Mouse (Mus musculus) forebrain, embryonic 11.5 days (tissue): ENCODE results near the gene Gldc. TPM values are rescaled to one million over a fixed set of nuclear protein-coding genes. Genes with fewer than 3 reads are reported as not detected.

ENCODE experiments used
- ATAC-seq: fragments of 200-750 bp; cut with Nextera tagmentation; replicated peaks from 2 replicates; pipeline ENCODE4 v1.8.0; 2017; ENCODE audit warnings: moderate TSS enrichment; ENCODE audit not compliant: low FRiP score
- DNase-seq: peaks from one replicate; pipeline ENCODE4 v3.0.0-alpha.2; 2017; ENCODE audit warnings: low spot score
- H3K27ac ChIP-seq: fragments of 300-500 bp; sonication (generic); 2 replicates; pipeline ENCODE4 v1.5.1; 2014; ENCODE audit warnings: low read depth, low read length
- H3K27me3 ChIP-seq: fragments of 300-500 bp; sonication (generic); 2 replicates; pipeline ENCODE4 v1.6.1; 2014; ENCODE audit warnings: mild to moderate bottlenecking, low read length, mixed read lengths; ENCODE audit not compliant: control insufficient read depth, insufficient read depth
- H3K36me3 ChIP-seq: fragments of 300-500 bp; sonication (generic); 2 replicates; pipeline ENCODE4 v1.6.1; 2014; ENCODE audit warnings: mild to moderate bottlenecking, low read length, moderate library complexity, mixed read lengths; ENCODE audit not compliant: control insufficient read depth, insufficient read depth
- H3K4me1 ChIP-seq: fragments of 300-500 bp; sonication (generic); replicated peaks from 2 replicates; pipeline ENCODE4 v1.6.1; 2014; ENCODE audit warnings: low read length, mixed read lengths; ENCODE audit not compliant: control insufficient read depth, insufficient read depth
- H3K4me2 ChIP-seq: fragments of 300-500 bp; sonication (generic); 2 replicates; pipeline ENCODE4 v1.6.1; 2014; ENCODE audit warnings: low read depth, mild to moderate bottlenecking, low read length, moderate library complexity, mixed read lengths; ENCODE audit not compliant: severe bottlenecking
- H3K4me3 ChIP-seq: fragments of 300-500 bp; sonication (generic); 2 replicates; pipeline ENCODE4 v1.5.1; 2014; ENCODE audit warnings: low read depth, low read length
- H3K9ac ChIP-seq: fragments of 300-500 bp; sonication (generic); 2 replicates; pipeline ENCODE4 v1.6.1; 2014; ENCODE audit warnings: low read length
- H3K9me3 ChIP-seq: fragments of 300-500 bp; sonication (generic); 2 replicates; pipeline ENCODE4 v1.6.1; 2016; ENCODE audit warnings: low read length, mixed read lengths; ENCODE audit not compliant: control insufficient read depth
- WGBS: fragments of 180-500 bp; shearing (Covaris S2); extraction: QIAGEN DNeasy Blood & Tissue Kit; methylation state at CpG from one replicate; pipeline ENCODE4 v1.1.7; 2014; 5-methylcytosine and 5-hydroxymethylcytosine counted together
- polyA plus RNA-seq: library from polyadenylated mRNA; unstranded; fragments of >200 nt; fragmentation: Nextera tagmentation; extraction: Ambion mirVana; gene quantifications from 2 replicates; pipeline ENCODE4 v1.2.1, GENCODE M21; 2014

Gene Gldc
- polyA plus RNA-seq, 1 experiment from 2014 or later, result 50.8 TPM

GRCm38 (mm10) chr19:30170319-30170718, 4.9 kb downstream of the Gldc start:
- H3K27ac ChIP-seq, result no peak overlapping the region
- no peaks in the 10 kb centered on the region for H3K9me3 ChIP-seq
- ATAC-seq (no peak), DNase-seq (no peak)
- H3K27me3 ChIP-seq, result no peaks in the 10 kb centered on the region
- no peak overlapping the region for H3K9ac ChIP-seq
- WGBS, result 91% methylated on average over 6 of the region's 6 CpGs
- H3K4me1 ChIP-seq, result no peaks in the 10 kb centered on the region; the same call in 1 of the 2 replicates
- H3K4me2 ChIP-seq, result no peak overlapping the region
- no peaks in the 10 kb centered on the region; the same call in 1 of the 2 replicates for H3K36me3 ChIP-seq
- no peak overlapping the region for H3K4me3 ChIP-seq

GRCm38 (mm10) chr19:30166801-30167505, 8.3 kb downstream of the Gldc start:
- WGBS, result 90% methylated on average over 20 of the region's 20 CpGs
- Histone ChIP-seq H3K27me3 (no peaks in the 10 kb centered on the region), H3K4me3 (no peak overlapping the region), H3K4me1 (no peaks in the 10 kb centered on the region), H3K36me3 (no peaks in the 10 kb centered on the region; the same call in 1 of the 2 replicates), H3K9ac (no peak overlapping the region), H3K9me3 (no peaks in the 10 kb centered on the region), H3K4me2 (no peak overlapping the region), H3K27ac (no peak overlapping the region)
- DNase-seq (no peak), ATAC-seq (no peak)

GRCm38 (mm10) chr19:30164228-30164627, 11.0 kb downstream of the Gldc start:
- Histone ChIP-seq H3K36me3 (no peaks in the 10 kb centered on the region; the same call in 1 of the 2 replicates), H3K4me1 (no peaks in the 10 kb centered on the region), H3K9ac (no peak overlapping the region), H3K27me3 (no peaks in the 10 kb centered on the region), H3K4me3 (no peak overlapping the region), H3K27ac (no peak overlapping the region), H3K9me3 (no peaks in the 10 kb centered on the region), H3K4me2 (no peak overlapping the region)
- ATAC-seq (no peak), DNase-seq (no peak)
- 91% methylated on average over 2 of the region's 2 CpGs for WGBS

GRCm38 (mm10) chr19:30162808-30163207, 12.4 kb downstream of the Gldc start:
- H3K4me1 ChIP-seq, result peaks cover 11% of the 10 kb centered on the region; the same call in 1 of the 2 replicates
- no peaks in the 10 kb centered on the region for H3K9me3 ChIP-seq
- no peak overlapping the region for H3K27ac ChIP-seq
- no peak overlapping the region for H3K9ac ChIP-seq
- WGBS, result 77% methylated on average over 5 of the region's 5 CpGs
- no peak for ATAC-seq
- no peaks in the 10 kb centered on the region for H3K27me3 ChIP-seq
- H3K4me2 ChIP-seq, result no peak overlapping the region
- no peak overlapping the region for H3K4me3 ChIP-seq
- DNase-seq, result no peak
- H3K36me3 ChIP-seq, result no peaks in the 10 kb centered on the region; the same call in 1 of the 2 replicates

- peak; percentile 88 for ATAC-seq
- Histone ChIP-seq H3K27me3 (no peaks in the 10 kb centered on the region), H3K4me1 (peaks cover 22% of the 10 kb centered on the region; the same call in 1 of the 2 replicates), H3K9ac (no peak overlapping the region), H3K27ac (peak overlapping the region; percentile 55), H3K9me3 (no peaks in the 10 kb centered on the region), H3K4me2 (no peak overlapping the region), H3K36me3 (no peaks in the 10 kb centered on the region), H3K4me3 (no peak overlapping the region)
- DNase-seq, result peak; percentile 81
- WGBS, result 18% methylated on average over 2 of the region's 2 CpGs
Measured at GRCm38 (mm10) chr19:30160021-30160420, 15.2 kb downstream of the Gldc start.

- Histone ChIP-seq H3K9me3 (no peaks in the 10 kb centered on the region), H3K36me3 (no peaks in the 10 kb centered on the region), H3K4me2 (no peak overlapping the region), H3K27me3 (no peaks in the 10 kb centered on the region), H3K27ac (0 out of 2 replicates have a peak overlapping the region, but pooled peaks have one; percentile 31), H3K4me1 (peaks cover 31% of the 10 kb centered on the region; the same call in 1 of the 2 replicates), H3K9ac (no peak overlapping the region), H3K4me3 (no peak overlapping the region)
- DNase-seq, result no peak
- 88% methylated on average over 4 of the region's 4 CpGs for WGBS
- ATAC-seq, result no peak
Measured at GRCm38 (mm10) chr19:30158189-30158588, 17.0 kb downstream of the Gldc start.

- H3K4me2 ChIP-seq, result peak overlapping the region; percentile 21; the same call in 1 of the 2 replicates
- H3K27me3 ChIP-seq, result no peaks in the 10 kb centered on the region
- H3K4me1 ChIP-seq, result peaks cover 32% of the 10 kb centered on the region; the same call in 1 of the 2 replicates
- no peaks in the 10 kb centered on the region for H3K36me3 ChIP-seq
- 26% methylated on average over 12 of the region's 12 CpGs for WGBS
- no peak overlapping the region for H3K27ac ChIP-seq
- H3K9me3 ChIP-seq, result no peaks in the 10 kb centered on the region
- peak; percentile 62 for ATAC-seq
- peak; percentile 60 for DNase-seq
- no peak overlapping the region for H3K9ac ChIP-seq
- H3K4me3 ChIP-seq, result no peak overlapping the region
Measured at GRCm38 (mm10) chr19:30157031-30157687, 18.1 kb downstream of the Gldc start.

- no peak overlapping the region for H3K4me2 ChIP-seq
- no peak overlapping the region for H3K4me3 ChIP-seq
- DNase-seq (no peak), ATAC-seq (peak; percentile 84)
- no peak overlapping the region for H3K9ac ChIP-seq
- H3K9me3 ChIP-seq, result no peaks in the 10 kb centered on the region
- H3K36me3 ChIP-seq, result no peaks in the 10 kb centered on the region
- H3K27ac ChIP-seq, result peak overlapping the region; percentile 33; the same call in 1 of the 2 replicates
- 14% methylated on average over 3 of the region's 3 CpGs for WGBS
- H3K4me1 ChIP-seq, result peaks cover 29% of the 10 kb centered on the region; the same call in 1 of the 2 replicates
- no peaks in the 10 kb centered on the region for H3K27me3 ChIP-seq
Measured at GRCm38 (mm10) chr19:30153729-30154128, 21.5 kb downstream of the Gldc start.
